Mouse (Mus musculus) liver, embryonic 14.5 days (tissue): Measurements from ENCODE around the gene Slc35e2. TPM values are rescaled to one million over a fixed set of nuclear protein-coding genes. Genes with fewer than 3 reads are reported as not detected.
A peak's percentile ranks its signal among the peaks of the same experiment; 100 is the strongest.

Source experiments
- ATAC-seq: fragments of 200-750 bp; cut with Nextera tagmentation; 2 replicates; pipeline ENCODE4 v1.8.0; 2017; ENCODE audit warnings: moderate number of reproducible peaks, mild to moderate bottlenecking, moderate library complexity; ENCODE audit not compliant: insufficient read depth
- DNase-seq, 3 experiments: peaks; one replicate each; pipeline ENCODE4 v3.0.0-alpha.2; 2012 to 2013; ENCODE audit warnings: low read depth in 3 of 3, low spot score in 3 of 3
- H3K27ac ChIP-seq: fragments of 300-500 bp; sonication (generic); 2 replicates; pipeline ENCODE4 v1.5.1; 2014; ENCODE audit warnings: moderate library complexity, mild to moderate bottlenecking, control low read depth, inconsistent platforms
- H3K27me3 ChIP-seq: fragments of 300-500 bp; sonication (generic); 2 replicates; pipeline ENCODE4 v1.6.1; 2014; ENCODE audit warnings: mild to moderate bottlenecking, low read length, moderate library complexity; ENCODE audit not compliant: control insufficient read depth, insufficient read depth
- H3K36me3 ChIP-seq: fragments of 300-500 bp; sonication (generic); replicated peaks from 2 replicates; pipeline ENCODE4 v1.6.1; 2014; ENCODE audit warnings: low read depth; ENCODE audit not compliant: control insufficient read depth, insufficient read depth
- H3K4me1 ChIP-seq, 2 experiments: fragments of 200-500 bp in 1 of 2; fragments of 300-500 bp in 1 of 2; sonication (generic) in 1 of 2; replicated peaks; 2 replicates each; pipeline ENCODE4 v1.6.1; 2012 to 2014; ENCODE audit warnings: antibody characterized with exemption in 1 of 2, inconsistent platforms in 1 of 2, low read length in 1 of 2; ENCODE audit not compliant: control insufficient read depth in 2 of 2, insufficient read depth in 2 of 2
- H3K4me2 ChIP-seq: fragments of 300-500 bp; sonication (generic); 2 replicates; pipeline ENCODE4 v1.6.1; 2014; ENCODE audit warnings: low read depth, mild to moderate bottlenecking, control low read depth, moderate library complexity
- H3K4me3 ChIP-seq, 2 experiments: fragments of 200-500 bp in 1 of 2; fragments of 300-500 bp in 1 of 2; sonication (generic) in 1 of 2; 2 replicates each; pipeline ENCODE4 v1.5.1; 2012 to 2014; ENCODE audit warnings: low read depth in 2 of 2, low read length in 2 of 2, mild to moderate bottlenecking in 2 of 2, control low read depth in 1 of 2, inconsistent platforms in 1 of 2, moderate library complexity in 1 of 2; ENCODE audit not compliant: insufficient read depth in 1 of 2
- H3K9ac ChIP-seq: fragments of 300-500 bp; sonication (generic); replicated peaks from 2 replicates; pipeline ENCODE4 v1.6.1; 2014; ENCODE audit warnings: mild to moderate bottlenecking, control low read depth, moderate library complexity
- H3K9me3 ChIP-seq: fragments of 300-500 bp; sonication (generic); 2 replicates; pipeline ENCODE4 v1.6.1; 2016; ENCODE audit warnings: low read length, mixed read lengths; ENCODE audit not compliant: control insufficient read depth
- CTCF ChIP-seq: IDR thresholded peaks from 2 replicates; pipeline ENCODE4 v1.5.1; 2016; ENCODE audit warnings: antibody characterized with exemption, low read depth, control low read depth
- EP300 ChIP-seq: IDR thresholded peaks from 2 replicates; pipeline ENCODE4 v1.6.1; 2016; ENCODE audit warnings: antibody characterized with exemption, low read depth
- WGBS: fragments of 180-500 bp; shearing (Covaris S2); extraction: QIAGEN DNeasy Blood & Tissue Kit; methylation state at CpG from one replicate; pipeline ENCODE4 v1.1.7; 2014; ENCODE audit not compliant: insufficient replicate concordance; 5-methylcytosine and 5-hydroxymethylcytosine counted together
- polyA plus RNA-seq, 2 experiments: library from polyadenylated mRNA; depleted of rRNA in 1 of 2; stranded (reverse) in 1 of 2; unstranded in 1 of 2; fragments of >200 nt; fragmentation: Nextera tagmentation in 1 of 2; extraction: Ambion mirVana in 1 of 2; gene quantifications; 2 replicates each; pipeline versions ENCODE4 v1.2.1 to v1.2.3; 2012 to 2014

Slc35e2 gene
- polyA plus RNA-seq, 2 experiments = 4.1 to 6.7 TPM

- H3K4me3 ChIP-seq = no peak overlapping the region
- no peak for TF ChIP-seq CTCF
- no peak for TF ChIP-seq EP300
- ATAC-seq (no peak), DNase-seq (no peak)
- no peak overlapping the region for H3K9ac ChIP-seq
- H3K36me3 ChIP-seq = peaks cover 17% of the 10 kb centered on the region
- WGBS = 65% methylated on average over 2 of the region's 2 CpGs
- H3K4me1 ChIP-seq = peaks cover 11 to 41% of the 10 kb centered on the region in 2 experiments
- no peaks in the 10 kb centered on the region for H3K9me3 ChIP-seq
- H3K27me3 ChIP-seq = no peaks in the 10 kb centered on the region
- no peak overlapping the region for H3K4me2 ChIP-seq
- no peak overlapping the region for H3K27ac ChIP-seq
Observed at GRCm38 (mm10) chr4:155560932-155561331, 40.3 kb upstream of the Slc35e2 start.

GRCm38 (mm10) chr4:155561661-155562442 is 39.4 kb upstream of the Slc35e2 start, which contains the start of gene Nadk:
Nadk (plus strand) TSS chr4:155562378.
- Histone ChIP-seq H3K4me1 (peaks cover 16 to 47% of the 10 kb centered on the region in 2 experiments), H3K9me3 (no peaks in the 10 kb centered on the region), H3K4me3 (peak within 1 kb of the TSS; percentile 71 to 89), H3K27me3 (no peaks in the 10 kb centered on the region), H3K27ac (peak within 1 kb of the TSS; percentile 51), H3K36me3 (peaks cover 14% of the 10 kb centered on the region), H3K9ac (peak within 1 kb of the TSS; percentile 73), H3K4me2 (peak within 1 kb of the TSS; percentile 82)
- 58% methylated on average over 7 of the region's 7 CpGs for whole genome bisulfite sequencing
- no peak for TF ChIP-seq CTCF
- TF ChIP-seq EP300 = no peak
- DNase-seq (no peak), ATAC-seq (no peak)

- Histone ChIP-seq H3K36me3 (peaks cover 8% of the 10 kb centered on the region), H3K4me1 (peaks cover 16 to 47% of the 10 kb centered on the region in 2 experiments), H3K9ac (peak overlapping the region; percentile 73), H3K4me3 (peak overlapping the region; percentile 71 to 89), H3K27ac (peak overlapping the region; percentile 51), H3K27me3 (no peaks in the 10 kb centered on the region), H3K9me3 (no peaks in the 10 kb centered on the region), H3K4me2 (peak overlapping the region; percentile 82)
- 6% methylated on average over 19 of the region's 19 CpGs for WGBS
- TF ChIP-seq CTCF (no peak), EP300 (no peak)
- ATAC-seq (no peak), DNase-seq (no peak)
Observed at GRCm38 (mm10) chr4:155562725-155563399, 38.4 kb upstream of the Slc35e2 start.

GRCm38 (mm10) chr4:155563400-155564231 is 37.6 kb upstream of the Slc35e2 start:
- Histone ChIP-seq H3K9ac (peak overlapping the region; percentile 81), H3K4me1 (peaks cover 16 to 47% of the 10 kb centered on the region in 2 experiments), H3K9me3 (no peaks in the 10 kb centered on the region), H3K27ac (peak overlapping the region; percentile 73), H3K36me3 (peaks cover 4% of the 10 kb centered on the region), H3K4me2 (peak overlapping the region; percentile 82), H3K27me3 (no peaks in the 10 kb centered on the region), H3K4me3 (peak overlapping the region; percentile 71 to 89)
- peak; percentile 95 for DNase-seq
- TF ChIP-seq CTCF (peak; percentile 73), EP300 (no peak)
- under 1% methylated on average over 68 of the region's 69 CpGs for WGBS
- ATAC-seq = peak; percentile 93
